Mouse (Mus musculus) lung, embryonic 14.5 days (tissue): ENCODE results near the gene Dhx16. TPM values are rescaled to one million over a fixed set of nuclear protein-coding genes. Genes with fewer than 3 reads are reported as not detected.
"Not testable (repeated sequence)": the region's sequence is repeated elsewhere in the genome, so short reads cannot be mapped to it uniquely, and the experiment has no call there.

Experiments
- ATAC-seq: fragments of 200-750 bp; cut with Nextera tagmentation; 2 replicates; pipeline ENCODE4 v1.8.0; 2017; ENCODE audit warnings: mild to moderate bottlenecking, moderate TSS enrichment, moderate library complexity; ENCODE audit not compliant: insufficient read depth
- DNase-seq: peaks from one replicate; pipeline ENCODE4 v3.0.0-alpha.2; 2015
- H3K27ac ChIP-seq: fragments of 300-500 bp; sonication (generic); 2 replicates; pipeline ENCODE4 v1.5.1; 2014; ENCODE audit warnings: low read depth, mild to moderate bottlenecking, moderate library complexity
- H3K27me3 ChIP-seq: fragments of 300-500 bp; sonication (generic); 2 replicates; pipeline ENCODE4 v1.6.1; 2014; ENCODE audit warnings: low read length, control low read depth; ENCODE audit not compliant: insufficient read depth
- H3K36me3 ChIP-seq: fragments of 300-500 bp; sonication (generic); 2 replicates; pipeline ENCODE4 v1.6.1; 2014; ENCODE audit warnings: control low read depth; ENCODE audit not compliant: insufficient read depth
- H3K4me1 ChIP-seq: fragments of 300-500 bp; sonication (generic); 2 replicates; pipeline ENCODE4 v1.6.1; 2014; ENCODE audit warnings: antibody characterized with exemption, control low read depth; ENCODE audit not compliant: insufficient read depth
- H3K4me2 ChIP-seq: fragments of 300-500 bp; sonication (generic); 2 replicates; pipeline ENCODE4 v1.6.1; 2014; ENCODE audit warnings: mild to moderate bottlenecking
- H3K4me3 ChIP-seq: fragments of 300-500 bp; sonication (generic); 2 replicates; pipeline ENCODE4 v1.5.1; 2014; ENCODE audit warnings: low read depth, low read length
- H3K9ac ChIP-seq: fragments of 300-500 bp; sonication (generic); 2 replicates; pipeline ENCODE4 v1.6.1; 2014
- H3K9me3 ChIP-seq: fragments of 300-500 bp; sonication (generic); 2 replicates; pipeline ENCODE4 v1.6.1; 2016; ENCODE audit warnings: low read depth, low read length, control low read depth
- CTCF ChIP-seq: IDR thresholded peaks from 2 replicates; pipeline ENCODE4 v1.5.1; 2016; ENCODE audit warnings: antibody characterized with exemption, low read depth
- WGBS: fragments of 180-500 bp; shearing (Covaris S2); extraction: QIAGEN DNeasy Blood & Tissue Kit; methylation state at CpG from one replicate; pipeline ENCODE4 v1.1.7; 2014; 5-methylcytosine and 5-hydroxymethylcytosine counted together
- polyA plus RNA-seq: library from polyadenylated mRNA; unstranded; fragments of >200 nt; fragmentation: Nextera tagmentation; extraction: Ambion mirVana; gene quantifications from 2 replicates; pipeline ENCODE4 v1.2.1, GENCODE M21; 2014

Gene Dhx16
- polyA plus RNA-seq, 1 experiment from 2014 or later, result 42.9 TPM

DNA sequence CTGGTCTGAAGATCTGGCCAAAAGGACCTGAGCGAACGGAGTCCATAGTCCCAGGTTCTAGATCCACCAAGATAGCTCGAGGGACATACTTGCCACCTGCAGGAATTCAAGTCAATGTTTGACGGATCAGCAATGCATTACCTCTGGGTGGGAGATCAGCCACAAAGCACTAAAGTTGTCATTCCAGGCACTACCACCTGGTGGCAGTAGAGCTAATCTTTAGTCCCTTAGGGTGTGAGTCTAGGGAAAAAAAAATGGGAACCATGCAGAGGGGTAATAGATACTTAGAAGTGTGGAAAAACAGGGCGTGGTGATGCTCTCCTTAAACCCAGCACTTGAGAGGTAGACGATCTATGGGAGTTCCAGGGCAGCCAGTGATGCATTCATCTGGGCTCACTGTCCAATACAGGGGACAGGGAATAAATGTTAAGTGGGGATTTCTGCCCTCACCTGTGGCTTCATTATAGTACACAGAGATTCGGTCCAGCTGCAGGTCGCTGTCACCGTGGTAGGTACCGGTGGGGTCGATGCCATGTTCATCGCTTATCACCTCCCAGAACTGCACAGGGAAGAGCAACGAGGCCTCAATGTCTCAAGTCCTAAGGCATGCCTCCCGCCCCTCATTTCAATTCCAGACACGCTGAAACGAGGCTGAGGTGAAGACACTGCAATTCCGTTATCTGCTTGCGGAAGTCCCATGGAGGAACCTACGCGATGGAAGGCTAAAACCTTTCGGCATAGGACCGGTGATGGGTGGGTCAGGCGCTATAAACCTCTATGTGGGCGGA lies 43.2 kb upstream of the Dhx16 start:
- no peak for ATAC-seq
- peak overlapping the region; percentile 99 for H3K9ac ChIP-seq
- TF ChIP-seq CTCF, result peak; percentile 82
- WGBS, result 4% methylated on average over 24 of the region's 24 CpGs
- peak overlapping the region; percentile 99 for H3K27ac ChIP-seq
- no peaks in the 10 kb centered on the region for H3K27me3 ChIP-seq
- peak overlapping the region; percentile 92 for H3K4me3 ChIP-seq
- peaks cover 56% of the 10 kb centered on the region for H3K36me3 ChIP-seq
- no peaks in the 10 kb centered on the region; the same call in 1 of the 2 replicates for H3K4me1 ChIP-seq
- DNase-seq, result peak; percentile 97
- H3K4me2 ChIP-seq, result peak overlapping the region; percentile 92
- H3K9me3 ChIP-seq, result no peaks in the 10 kb centered on the region

DNA sequence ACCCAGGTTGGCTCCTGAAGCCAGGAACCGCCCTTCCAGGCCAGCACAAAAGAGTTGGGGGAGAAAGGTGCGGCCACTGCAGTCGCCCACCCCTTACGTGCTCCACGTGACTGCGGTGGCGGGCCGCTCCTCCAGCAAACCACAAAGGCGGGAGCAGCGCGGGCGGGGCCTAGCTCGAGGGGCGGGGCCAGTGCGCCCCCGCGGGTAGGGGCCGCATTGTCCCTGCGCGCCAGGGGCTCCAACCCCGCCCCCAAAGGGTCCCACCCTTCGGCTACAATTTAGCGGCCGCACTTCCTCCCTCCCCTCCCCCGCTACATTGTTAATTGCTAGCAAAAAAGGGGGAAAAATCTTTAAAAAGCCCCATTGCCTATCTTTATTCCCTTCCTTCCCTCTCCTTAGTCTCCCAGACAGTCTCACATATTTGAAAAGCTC lies 42.6 kb upstream of the Dhx16 start:
- DNase-seq, result peak; percentile 97
- H3K4me3 ChIP-seq, result peak overlapping the region; percentile 92
- H3K9me3 ChIP-seq, result no peaks in the 10 kb centered on the region
- peak overlapping the region; percentile 99 for H3K9ac ChIP-seq
- ATAC-seq, result peak; percentile 19
- H3K4me1 ChIP-seq, result no peaks in the 10 kb centered on the region; the same call in 1 of the 2 replicates
- WGBS, result 0% methylated on average over 25 of the region's 25 CpGs
- TF ChIP-seq CTCF, result no peak
- H3K36me3 ChIP-seq, result peaks cover 51% of the 10 kb centered on the region
- no peaks in the 10 kb centered on the region for H3K27me3 ChIP-seq
- peak overlapping the region; percentile 92 for H3K4me2 ChIP-seq
- peak overlapping the region; percentile 99 for H3K27ac ChIP-seq

- H3K4me1 ChIP-seq, result no peaks in the 10 kb centered on the region; the same call in 1 of the 2 replicates
- H3K4me2 ChIP-seq, result peak overlapping the region; percentile 92
- WGBS, result under 1% methylated on average over 18 of the region's 18 CpGs
- peak overlapping the region; percentile 99 for H3K27ac ChIP-seq
- no peaks in the 10 kb centered on the region for H3K27me3 ChIP-seq
- H3K36me3 ChIP-seq, result peaks cover 46% of the 10 kb centered on the region
- ATAC-seq, result 0 out of 2 replicates have a peak, but pooled peaks have one; percentile 4
- H3K9ac ChIP-seq, result peak overlapping the region; percentile 99
- DNase-seq, result peak; percentile 72
- H3K9me3 ChIP-seq, result no peaks in the 10 kb centered on the region
- peak overlapping the region; percentile 92 for H3K4me3 ChIP-seq
- no peak for TF ChIP-seq CTCF
Observed at GRCm38 (mm10) chr17:35837487-35837886, 42.1 kb upstream of the Dhx16 start.

DNA sequence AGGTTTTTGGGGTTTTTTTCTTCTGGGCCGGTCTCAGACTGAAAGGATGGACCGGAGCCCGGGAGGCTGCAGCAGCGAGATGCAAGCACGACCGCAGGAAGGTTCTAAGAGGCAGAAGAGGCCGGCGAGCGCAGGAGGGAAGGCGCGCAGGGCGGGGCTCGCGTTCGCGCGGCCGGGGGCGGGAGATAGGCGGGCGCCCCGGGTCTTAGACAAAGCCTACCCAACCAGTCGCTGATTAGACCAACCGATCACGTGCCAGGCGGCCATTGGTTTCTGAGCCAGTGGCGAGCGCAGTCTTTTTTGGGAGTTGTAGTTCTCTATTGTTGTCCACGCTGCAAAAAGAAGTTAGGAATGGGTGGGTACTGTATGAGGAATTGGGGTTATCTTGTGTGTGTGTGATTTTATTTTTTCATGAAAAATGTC lies 41.5 kb upstream of the Dhx16 start, which contains the start of gene Tubb5:
Gene Tubb5, minus strand, starts transcription at position 185 of the 423 bp plus-strand sequence.
- TF ChIP-seq CTCF, result no peak
- peak within 1 kb of the TSS; percentile 99 for H3K9ac ChIP-seq
- H3K27me3 ChIP-seq, result no peaks in the 10 kb centered on the region
- H3K36me3 ChIP-seq, result peaks cover 39% of the 10 kb centered on the region
- ATAC-seq, result peak; percentile 77
- H3K4me1 ChIP-seq, result peaks cover 4% of the 10 kb centered on the region
- H3K4me2 ChIP-seq, result peak within 1 kb of the TSS; percentile 92
- WGBS, result 1% methylated on average over 29 of the region's 29 CpGs
- peak within 1 kb of the TSS; percentile 92 for H3K4me3 ChIP-seq
- no peaks in the 10 kb centered on the region for H3K9me3 ChIP-seq
- peak within 1 kb of the TSS; percentile 99 for H3K27ac ChIP-seq
- DNase-seq, result peak; percentile 98

- H3K27me3 ChIP-seq, result no peaks in the 10 kb centered on the region
- H3K4me1 ChIP-seq, result peaks cover 4% of the 10 kb centered on the region
- H3K36me3 ChIP-seq, result peaks cover 35% of the 10 kb centered on the region
- under 1% methylated on average over 5 of the region's 5 CpGs for WGBS
- DNase-seq (no peak), ATAC-seq (0 out of 2 replicates have a peak, but pooled peaks have one; percentile 9)
- H3K4me3 ChIP-seq, result peak overlapping the region; percentile 92
- peak overlapping the region; percentile 85 for H3K27ac ChIP-seq
- TF ChIP-seq CTCF, result no peak
- H3K9me3 ChIP-seq, result no peaks in the 10 kb centered on the region
- peak overlapping the region; percentile 99 for H3K9ac ChIP-seq
- H3K4me2 ChIP-seq, result peak overlapping the region; percentile 92
Observed at GRCm38 (mm10) chr17:35838570-35838969, 41.0 kb upstream of the Dhx16 start.

DNA sequence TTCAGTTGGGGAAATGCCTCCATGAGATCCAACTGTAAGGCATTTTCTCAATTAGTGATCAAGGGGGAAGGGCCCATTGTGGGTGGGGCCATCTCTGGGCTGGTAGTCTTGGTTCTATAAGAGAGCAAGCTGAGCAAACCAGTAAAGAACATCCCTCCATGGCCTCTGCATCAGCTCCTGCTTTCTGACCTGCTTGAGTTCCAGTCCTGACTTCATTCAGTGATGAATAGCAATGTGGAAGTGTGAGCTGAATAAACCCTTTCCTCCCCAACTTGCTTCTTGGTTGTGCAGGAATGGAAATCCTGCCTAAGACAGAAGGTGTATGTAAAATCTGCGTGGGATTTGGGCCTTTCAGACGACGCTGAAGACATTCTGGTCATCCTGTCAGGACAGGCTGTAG lies 40.6 kb upstream of the Dhx16 start:
- 41% methylated on average over 3 of the region's 3 CpGs for WGBS
- ATAC-seq, H3K27me3 ChIP-seq, H3K4me1 ChIP-seq, H3K9me3 ChIP-seq: not testable (repeated sequence)
- peak overlapping the region; percentile 85 for H3K27ac ChIP-seq
- peak; percentile 9 for DNase-seq
- H3K9ac ChIP-seq, result peak overlapping the region; percentile 99
- peaks cover 32% of the 10 kb centered on the region for H3K36me3 ChIP-seq
- peak overlapping the region; percentile 92 for H3K4me2 ChIP-seq
- peak overlapping the region; percentile 92 for H3K4me3 ChIP-seq

GRCm38 (mm10) chr17:35840561-35840960 lies 39.1 kb upstream of the Dhx16 start:
- 47% methylated on average over 14 of the region's 14 CpGs for WGBS
- Histone ChIP-seq H3K9me3 (no peaks in the 10 kb centered on the region), H3K9ac (peak overlapping the region; percentile 23)

More at GRCm38 (mm10) chr17:35840561-35840960, 39.1 kb upstream of the Dhx16 start:
- TF ChIP-seq CTCF, result no peak
- H3K27me3 ChIP-seq, result no peaks in the 10 kb centered on the region
- H3K27ac ChIP-seq, result peak overlapping the region; percentile 83
- no peak for ATAC-seq
- DNase-seq, result no peak
- peak overlapping the region; percentile 68 for H3K4me3 ChIP-seq
- H3K36me3 ChIP-seq, result peaks cover 30% of the 10 kb centered on the region
- peaks cover 4% of the 10 kb centered on the region for H3K4me1 ChIP-seq
- peak overlapping the region; percentile 55 for H3K4me2 ChIP-seq
